Mouse (Mus musculus) liver, adult 2 months (tissue): ENCODE measurements around the gene Gm20388.

Experiments
- CTCF ChIP-seq: fragments of 200-500 bp; IDR thresholded peaks from 2 replicates; pipeline ENCODE4 v1.5.1; 2011; ENCODE audit warnings: low read depth, low read length, control low read depth
- POLR2A ChIP-seq: fragments of 200-500 bp; IDR thresholded peaks from 2 replicates; pipeline ENCODE4 v1.6.1; 2011; ENCODE audit warnings: low read length, control low read depth; ENCODE audit not compliant: insufficient read depth; ENCODE audit errors: extremely low read depth

DNA sequence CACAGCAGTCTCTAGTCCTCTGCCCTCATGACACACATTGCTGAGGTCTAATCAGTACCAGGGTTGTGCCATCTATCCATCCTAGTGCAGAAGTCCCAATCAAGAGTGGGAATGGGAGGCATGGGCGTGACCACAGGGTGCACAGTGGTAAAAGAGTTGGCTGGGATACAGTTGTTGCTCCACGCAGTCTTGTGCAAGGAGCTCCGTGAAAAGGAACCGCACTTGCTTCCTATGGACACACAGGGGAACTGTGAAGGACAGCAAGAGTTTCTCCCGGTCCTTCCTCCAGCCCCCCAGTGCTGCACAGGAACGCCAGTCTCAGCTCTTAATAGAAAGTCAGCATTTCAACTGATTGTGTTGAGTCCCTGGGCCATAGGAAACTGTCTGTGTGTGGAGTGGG is 4048.8 kb downstream of the Gm20388 start:
- TF ChIP-seq CTCF (no peak), POLR2A (no peak)
